Mouse (Mus musculus): ENCODE results near the gene Rasgrp4. TPM values are rescaled to one million over a fixed set of nuclear protein-coding genes. Genes with fewer than 3 reads are reported as not detected.
"Not testable (repeated sequence)": the region's sequence is repeated elsewhere in the genome, so short reads cannot be mapped to it uniquely, and the experiment has no call there.

The Rasgrp4 gene
- polyA plus RNA-seq, 1 experiment from 2014 or later = 0.25 TPM

DNA sequence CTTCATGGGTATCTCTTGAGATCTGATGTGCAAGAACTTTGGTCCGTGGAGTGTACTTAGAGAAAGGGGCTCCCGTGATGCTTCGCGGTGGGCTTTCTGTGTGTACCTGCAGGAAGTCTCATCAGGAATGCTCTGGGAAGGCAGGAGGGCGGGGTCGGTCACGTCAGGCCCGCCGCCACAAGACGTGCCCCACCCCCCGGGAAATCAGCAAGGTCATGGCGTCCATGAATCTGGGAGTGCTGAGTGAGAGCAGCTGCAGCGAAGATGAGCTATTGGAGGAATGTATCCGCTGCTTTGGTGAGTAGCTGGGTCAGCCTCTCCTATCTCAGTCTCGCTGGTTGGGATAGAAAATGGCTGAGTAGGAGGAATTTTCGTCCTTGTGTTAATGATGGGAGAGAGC, 2.8 kb downstream of the Rasgrp4 start:
- Histone ChIP-seq H3K4me2 (ENCODE audit: low read depth, severe bottlenecking) (no peak overlapping the region), H3K9ac (ENCODE audit: low read length) (no peak overlapping the region), H3K27me3 (ENCODE audit: control insufficient read depth, insufficient read depth, low read length) (no peaks in the 10 kb centered on the region), H3K27ac (replicated peaks; ENCODE audit: low read depth, low read length) (no peak overlapping the region), H3K4me3 (ENCODE audit: low read depth, low read length) (no peak overlapping the region), H3K9me3 (ENCODE audit: control insufficient read depth, low read length) (no peaks in the 10 kb centered on the region), H3K36me3 (ENCODE audit: control insufficient read depth, insufficient read depth, low read length) (no peaks in the 10 kb centered on the region), H3K4me1 (ENCODE audit: control insufficient read depth, insufficient read depth, low read length) (peaks cover 9% of the 10 kb centered on the region)
- no peak for ATAC-seq (ENCODE audit: insufficient number of reproducible peaks, low FRiP score, low TSS enrichment, low read depth)
- WGBS = 46% methylated on average over 16 of the region's 16 CpGs
- DNase-seq (ENCODE audit: low spot score) = no peak

DNA sequence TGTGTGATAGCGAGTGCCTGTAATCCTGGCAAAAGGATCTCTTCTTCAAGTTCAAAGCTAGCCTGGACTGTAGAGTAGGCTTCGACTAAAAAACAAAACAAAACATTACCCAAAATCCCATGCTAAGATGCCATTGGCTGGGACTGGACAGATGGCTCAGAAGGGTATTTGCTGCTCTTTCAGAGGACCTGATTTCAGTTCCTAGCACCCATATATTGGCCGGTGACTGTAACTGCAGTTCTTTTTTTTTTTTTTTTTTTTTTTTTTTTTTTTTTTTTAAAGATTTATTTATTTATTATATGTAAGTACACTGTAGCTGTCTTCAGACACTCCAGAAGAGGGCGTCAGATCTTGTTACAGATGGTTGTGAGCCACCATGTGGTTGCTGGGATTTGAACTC, 4.6 kb downstream of the Rasgrp4 start:
- 96% methylated on average over 3 of the region's 4 CpGs for WGBS
- not testable (repeated sequence) for H3K9ac ChIP-seq (ENCODE audit: low read length); H3K4me2 ChIP-seq (ENCODE audit: low read depth, severe bottlenecking); H3K4me1 ChIP-seq (ENCODE audit: control insufficient read depth, insufficient read depth, low read length); H3K27me3 ChIP-seq (ENCODE audit: control insufficient read depth, insufficient read depth, low read length); H3K27ac ChIP-seq (replicated peaks; ENCODE audit: low read depth, low read length); H3K4me3 ChIP-seq (ENCODE audit: low read depth, low read length); ATAC-seq (ENCODE audit: insufficient number of reproducible peaks, low FRiP score, low TSS enrichment, low read depth); H3K9me3 ChIP-seq (ENCODE audit: control insufficient read depth, low read length); H3K36me3 ChIP-seq (ENCODE audit: control insufficient read depth, insufficient read depth, low read length); DNase-seq (ENCODE audit: low spot score)

DNA sequence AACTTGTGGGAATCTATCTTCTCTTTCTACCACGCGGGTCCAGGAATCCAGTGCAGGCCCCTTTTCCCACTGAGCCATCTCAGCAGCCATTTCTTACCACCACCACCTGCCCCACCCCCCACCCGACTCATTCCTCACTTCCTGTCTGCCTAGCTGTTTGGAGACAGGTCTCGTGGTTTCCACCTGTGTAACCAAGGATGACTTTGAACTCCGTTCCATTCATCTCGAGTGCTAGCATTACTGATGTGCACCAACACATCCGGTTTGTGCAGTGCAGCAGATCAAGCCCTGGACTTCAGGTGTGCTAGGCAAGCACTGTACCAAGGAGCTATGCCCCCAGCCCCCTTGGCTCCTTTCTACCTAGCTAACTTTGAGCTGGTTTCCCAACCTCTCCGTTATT, 6.8 kb downstream of the Rasgrp4 start:
- ATAC-seq (ENCODE audit: insufficient number of reproducible peaks, low FRiP score, low TSS enrichment, low read depth) (no peak), DNase-seq (ENCODE audit: low spot score) (no peak)
- H3K27me3 ChIP-seq (ENCODE audit: control insufficient read depth, insufficient read depth, low read length) = no peaks in the 10 kb centered on the region
- H3K4me2 ChIP-seq (ENCODE audit: low read depth, severe bottlenecking) = no peak overlapping the region
- H3K27ac ChIP-seq (replicated peaks; ENCODE audit: low read depth, low read length) = no peak overlapping the region
- H3K4me1 ChIP-seq (ENCODE audit: control insufficient read depth, insufficient read depth, low read length) = no peaks in the 10 kb centered on the region
- H3K36me3 ChIP-seq (ENCODE audit: control insufficient read depth, insufficient read depth, low read length) = no peaks in the 10 kb centered on the region
- H3K9ac ChIP-seq (ENCODE audit: low read length) = no peak overlapping the region
- no peak overlapping the region for H3K4me3 ChIP-seq (ENCODE audit: low read depth, low read length)
- WGBS = 77% methylated on average over 8 of the region's 8 CpGs
- H3K9me3 ChIP-seq (ENCODE audit: control insufficient read depth, low read length) = no peaks in the 10 kb centered on the region

DNA sequence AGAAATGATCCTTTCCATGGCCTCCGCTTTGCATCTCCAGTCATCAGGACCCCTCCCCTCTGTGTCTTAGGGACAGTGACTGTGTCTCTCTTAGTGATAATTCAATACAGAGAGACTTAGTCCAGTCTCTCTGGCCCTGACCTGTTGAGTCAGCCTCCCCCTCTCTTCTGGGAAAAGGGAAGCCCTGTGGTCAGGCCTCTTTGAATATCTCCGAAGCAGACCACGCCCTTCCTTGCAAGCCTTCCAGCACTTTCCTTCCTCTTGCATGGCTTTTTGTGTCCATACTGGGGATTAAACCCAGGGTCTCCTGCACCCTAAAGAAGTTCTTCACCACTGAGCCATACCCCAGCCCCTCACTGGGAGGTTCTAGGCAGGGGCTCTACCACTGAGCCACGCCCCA, 9.4 kb downstream of the Rasgrp4 start:
- H3K9me3 ChIP-seq (ENCODE audit: control insufficient read depth, low read length) = no peaks in the 10 kb centered on the region
- WGBS = 90% methylated on average over 4 of the region's 4 CpGs

DNA sequence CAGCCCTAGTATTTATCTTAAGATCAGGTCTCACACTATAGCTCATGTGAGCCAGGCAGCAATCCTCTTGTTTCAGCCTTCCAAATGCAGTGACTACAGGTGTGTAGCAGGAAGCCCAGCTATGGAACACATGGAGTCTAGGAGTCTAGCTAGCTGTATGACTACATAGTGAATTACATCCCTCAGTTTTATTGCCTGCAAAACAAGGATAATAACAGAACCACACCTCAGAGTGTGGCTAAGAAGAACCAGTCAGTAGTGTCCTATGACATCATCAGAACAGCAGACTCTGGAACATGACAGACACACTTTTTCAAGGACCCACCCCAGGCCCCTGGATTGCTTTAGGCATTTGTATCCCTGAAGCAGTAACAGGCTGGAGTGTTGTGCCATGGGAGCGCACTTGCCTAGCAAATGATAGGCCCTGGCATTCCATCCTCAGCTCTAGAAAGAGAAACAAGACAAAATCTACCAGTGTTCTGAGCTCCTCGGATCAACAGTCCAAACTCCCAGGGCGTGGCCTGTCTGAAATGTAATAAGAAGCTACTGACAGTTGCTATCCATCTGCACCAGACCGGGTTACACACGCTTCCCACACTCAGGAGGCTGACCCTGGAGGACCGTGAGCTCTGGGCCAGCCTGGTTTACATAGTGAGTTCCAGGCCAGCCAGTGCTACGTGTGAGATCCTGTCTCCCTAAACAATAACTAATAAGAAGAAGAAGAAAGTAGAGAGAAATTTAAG, 12.1 kb downstream of the Rasgrp4 start:
- ATAC-seq (ENCODE audit: insufficient number of reproducible peaks, low FRiP score, low TSS enrichment, low read depth) = no peak
- 88% methylated on average over 7 of the region's 7 CpGs for WGBS

More for the DNA sequence above, 9.4 kb downstream of the Rasgrp4 start:
- Histone ChIP-seq H3K27me3 (ENCODE audit: control insufficient read depth, insufficient read depth, low read length) (no peaks in the 10 kb centered on the region), H3K4me1 (ENCODE audit: control insufficient read depth, insufficient read depth, low read length) (no peaks in the 10 kb centered on the region), H3K36me3 (ENCODE audit: control insufficient read depth, insufficient read depth, low read length) (no peaks in the 10 kb centered on the region), H3K9ac (ENCODE audit: low read length) (no peak overlapping the region), H3K27ac (replicated peaks; ENCODE audit: low read depth, low read length) (no peak overlapping the region), H3K4me3 (ENCODE audit: low read depth, low read length) (no peak overlapping the region), H3K4me2 (ENCODE audit: low read depth, severe bottlenecking) (no peak overlapping the region)
- no peak for DNase-seq (ENCODE audit: low spot score)
- no peak for ATAC-seq (ENCODE audit: insufficient number of reproducible peaks, low FRiP score, low TSS enrichment, low read depth)

DNA sequence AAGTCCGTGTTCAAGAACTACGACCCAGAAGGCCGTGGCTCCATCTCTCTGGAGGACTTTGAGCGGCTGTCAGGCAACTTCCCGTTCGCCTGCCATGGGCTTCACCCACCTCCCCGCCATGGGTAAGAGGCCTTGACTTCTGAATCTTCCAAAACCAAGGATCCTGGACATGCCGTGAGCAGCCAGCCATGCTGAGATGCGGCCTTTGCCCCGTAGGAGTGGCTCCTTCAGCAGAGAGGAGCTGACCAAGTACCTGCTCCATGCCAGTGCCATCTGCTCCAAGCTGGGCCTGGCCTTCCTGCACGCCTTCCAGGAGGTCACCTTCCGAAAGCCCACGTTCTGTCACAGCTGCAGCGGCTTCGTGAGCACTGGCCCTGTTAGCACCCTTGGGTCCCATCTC, 14.1 kb downstream of the Rasgrp4 start:
- no peaks in the 10 kb centered on the region for H3K4me1 ChIP-seq (ENCODE audit: control insufficient read depth, insufficient read depth, low read length)
- DNase-seq (ENCODE audit: low spot score) (no peak), ATAC-seq (ENCODE audit: insufficient number of reproducible peaks, low FRiP score, low TSS enrichment, low read depth) (no peak)
- H3K27me3 ChIP-seq (ENCODE audit: control insufficient read depth, insufficient read depth, low read length) = no peaks in the 10 kb centered on the region
- WGBS = 91% methylated on average over 15 of the region's 15 CpGs
- H3K36me3 ChIP-seq (ENCODE audit: control insufficient read depth, insufficient read depth, low read length) = no peaks in the 10 kb centered on the region
- H3K4me2 ChIP-seq (ENCODE audit: low read depth, severe bottlenecking) = no peak overlapping the region
- H3K4me3 ChIP-seq (ENCODE audit: low read depth, low read length) = no peak overlapping the region
- no peaks in the 10 kb centered on the region for H3K9me3 ChIP-seq (ENCODE audit: control insufficient read depth, low read length)
- no peak overlapping the region for H3K9ac ChIP-seq (ENCODE audit: low read length)
- H3K27ac ChIP-seq (replicated peaks; ENCODE audit: low read depth, low read length) = no peak overlapping the region

More for the DNA sequence above, 12.1 kb downstream of the Rasgrp4 start:
- H3K4me2 ChIP-seq (ENCODE audit: low read depth, severe bottlenecking) = no peak overlapping the region
- H3K9ac ChIP-seq (ENCODE audit: low read length) = no peak overlapping the region
- H3K4me1 ChIP-seq (ENCODE audit: control insufficient read depth, insufficient read depth, low read length) = no peaks in the 10 kb centered on the region
- no peak for DNase-seq (ENCODE audit: low spot score)
- H3K9me3 ChIP-seq (ENCODE audit: control insufficient read depth, low read length) = no peaks in the 10 kb centered on the region
- no peak overlapping the region for H3K27ac ChIP-seq (replicated peaks; ENCODE audit: low read depth, low read length)
- H3K4me3 ChIP-seq (ENCODE audit: low read depth, low read length) = no peak overlapping the region
- no peaks in the 10 kb centered on the region for H3K27me3 ChIP-seq (ENCODE audit: control insufficient read depth, insufficient read depth, low read length)
- H3K36me3 ChIP-seq (ENCODE audit: control insufficient read depth, insufficient read depth, low read length) = no peaks in the 10 kb centered on the region

DNA sequence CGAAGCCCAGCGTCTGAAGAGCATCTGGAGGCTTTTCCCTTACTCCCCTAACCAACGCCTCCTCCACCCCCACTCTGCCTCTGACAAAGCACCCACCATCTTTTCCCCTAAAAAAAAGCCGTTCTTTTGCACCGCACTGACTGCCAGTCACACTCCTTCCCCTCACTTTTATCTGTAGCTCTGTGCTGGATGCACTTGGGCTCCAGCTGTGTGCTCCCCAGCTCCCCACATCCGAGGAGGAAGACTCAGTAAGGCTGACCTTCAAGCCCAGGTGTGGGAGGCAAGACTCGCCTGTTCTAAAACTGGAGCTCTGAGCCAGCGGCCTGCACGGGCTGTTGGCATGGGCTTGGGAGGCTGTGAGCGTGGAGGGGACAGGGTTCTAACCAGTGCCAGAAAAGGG, 16.8 kb downstream of the Rasgrp4 start:
- 64% methylated on average over 10 of the region's 10 CpGs for WGBS

DNA sequence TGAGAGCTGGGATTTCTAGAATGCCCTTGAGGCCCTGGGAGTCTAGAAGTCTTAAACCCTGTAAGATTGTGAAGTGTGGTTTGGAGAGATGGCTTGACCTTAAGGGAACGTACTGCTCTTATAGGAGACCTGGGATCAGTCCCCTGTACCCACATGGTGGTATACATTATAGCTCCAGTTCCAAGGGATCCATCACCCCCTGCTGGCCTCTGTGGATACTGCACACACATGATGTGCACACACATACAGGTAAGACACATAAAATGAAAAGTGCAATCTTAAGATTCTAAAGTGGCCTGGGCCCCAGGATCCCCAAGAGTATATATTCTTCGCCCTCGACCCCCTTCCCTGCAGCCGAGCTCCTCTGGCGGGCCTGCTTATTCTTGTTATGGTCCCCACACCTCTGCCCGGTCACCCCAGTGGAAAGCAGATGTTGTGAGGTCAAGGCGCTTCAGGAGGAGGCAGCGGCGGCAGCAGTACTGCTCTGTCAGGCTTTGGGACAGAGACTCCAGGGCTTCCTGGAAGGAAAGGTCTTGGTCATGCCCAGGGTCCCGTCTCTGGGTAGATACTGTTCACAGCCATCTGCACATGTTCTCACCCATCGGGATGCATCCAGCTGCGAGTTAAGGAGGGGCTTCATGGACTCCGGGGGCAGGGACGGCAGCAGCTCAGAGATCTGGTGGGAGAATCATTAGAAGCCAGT, 19.5 kb downstream of the Rasgrp4 start:
- no peak overlapping the region for H3K4me3 ChIP-seq (ENCODE audit: low read depth, low read length)
- 0 out of 2 replicates have a peak, but pooled peaks cover 2% of the 10 kb centered on the region for H3K36me3 ChIP-seq (ENCODE audit: control insufficient read depth, insufficient read depth, low read length)
- H3K9ac ChIP-seq (ENCODE audit: low read length) = no peak overlapping the region
- no peak overlapping the region for H3K4me2 ChIP-seq (ENCODE audit: low read depth, severe bottlenecking)
- peaks cover 6% of the 10 kb centered on the region; the same call in 1 of the 2 replicates for H3K4me1 ChIP-seq (ENCODE audit: control insufficient read depth, insufficient read depth, low read length)
- peaks cover 9% of the 10 kb centered on the region for H3K27me3 ChIP-seq (ENCODE audit: control insufficient read depth, insufficient read depth, low read length)
- DNase-seq (ENCODE audit: low spot score) (no peak), ATAC-seq (ENCODE audit: insufficient number of reproducible peaks, low FRiP score, low TSS enrichment, low read depth) (no peak)
- 0 out of 2 replicates have a peak, but pooled peaks cover 2% of the 10 kb centered on the region for H3K9me3 ChIP-seq (ENCODE audit: control insufficient read depth, low read length)
- 94% methylated on average over 14 of the region's 14 CpGs for WGBS
- no peak overlapping the region for H3K27ac ChIP-seq (replicated peaks; ENCODE audit: low read depth, low read length)

More for the DNA sequence above, 16.8 kb downstream of the Rasgrp4 start:
- Histone ChIP-seq H3K27ac (replicated peaks; ENCODE audit: low read depth, low read length) (no peak overlapping the region), H3K36me3 (ENCODE audit: control insufficient read depth, insufficient read depth, low read length) (0 out of 2 replicates have a peak, but pooled peaks cover 2% of the 10 kb centered on the region), H3K4me3 (ENCODE audit: low read depth, low read length) (no peak overlapping the region), H3K4me1 (ENCODE audit: control insufficient read depth, insufficient read depth, low read length) (peaks cover 5% of the 10 kb centered on the region; the same call in 1 of the 2 replicates), H3K27me3 (ENCODE audit: control insufficient read depth, insufficient read depth, low read length) (no peaks in the 10 kb centered on the region), H3K9ac (ENCODE audit: low read length) (no peak overlapping the region), H3K4me2 (ENCODE audit: low read depth, severe bottlenecking) (no peak overlapping the region), H3K9me3 (ENCODE audit: control insufficient read depth, low read length) (0 out of 2 replicates have a peak, but pooled peaks cover 2% of the 10 kb centered on the region)
- ATAC-seq (ENCODE audit: insufficient number of reproducible peaks, low FRiP score, low TSS enrichment, low read depth) = no peak
- DNase-seq (ENCODE audit: low spot score) = no peak
